Mouse (Mus musculus): ENCODE measurements at regions not wholly inside any gene's neighbourhood (a gene's known extent, or its start where the extent isn't known, plus 50 kb on each side); places are given as distances from the start of the nearest gene placed in this dataset.

- H3K4me3 ChIP-seq (ENCODE audit: insufficient read depth, low read depth, low read length), result no peak overlapping the region
- H3K4me1 ChIP-seq (ENCODE audit: control insufficient read depth, insufficient read depth, low read length), result no peaks in the 10 kb centered on the region
- H3K27ac ChIP-seq (ENCODE audit: insufficient read depth, low read depth, low read length), result no peak overlapping the region
- H3K36me3 ChIP-seq (ENCODE audit: control insufficient read depth, insufficient read depth, low read length), result no peaks in the 10 kb centered on the region
- no peak for TF ChIP-seq POLR2A (IDR thresholded peaks at IDR 0.05; ENCODE audit: low read depth, low read length)
- no peak for TF ChIP-seq CTCF (conservative IDR thresholded peaks at IDR 0.05; ENCODE audit: insufficient read depth, insufficient read length, low read depth, low read length)
- DNase-seq, result no peak
- no peaks in the 10 kb centered on the region for H3K27me3 ChIP-seq (replicated peaks; ENCODE audit: control insufficient read depth, insufficient read depth, low read length)
- WGBS, result 67% methylated on average over 4 of the region's 4 CpGs
Measured at GRCm38 (mm10) chr17:7607431-7607830, 219.7 kb downstream of the Fndc1 start.

DNA sequence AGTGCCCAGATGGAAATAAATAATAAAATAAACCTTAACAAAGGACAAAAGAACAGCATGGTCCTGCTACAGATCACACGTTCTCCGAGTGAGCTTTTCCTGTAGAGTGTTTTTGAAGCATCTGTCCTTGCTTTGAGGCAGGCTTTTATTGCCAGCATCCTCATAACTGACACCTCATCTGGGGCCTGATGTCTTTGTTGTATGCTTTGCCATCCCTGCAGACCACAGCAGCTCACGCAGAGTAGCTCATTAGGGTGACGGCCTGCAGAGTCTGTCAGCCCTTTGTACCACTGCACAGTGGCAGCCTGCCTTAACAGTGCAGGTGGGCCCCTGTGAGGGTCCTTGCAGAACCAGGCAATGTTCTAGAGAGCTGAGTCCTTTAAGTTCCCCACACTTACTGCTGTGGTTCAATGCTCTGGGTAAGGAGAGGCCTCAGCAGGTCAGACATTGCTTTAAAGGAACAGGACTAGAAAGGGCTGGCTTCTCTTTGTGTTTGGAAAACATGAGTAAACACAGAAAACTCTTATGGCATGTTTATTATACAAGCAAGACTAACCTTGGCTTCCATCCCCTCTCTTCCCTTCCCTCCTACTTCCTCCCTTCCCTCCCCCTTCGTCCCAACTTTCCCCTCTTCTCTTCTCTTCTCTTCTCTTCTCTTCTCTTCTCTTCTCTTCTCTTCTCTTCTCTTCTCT is 219.7 kb upstream of the Unc93a2 start:
- Histone ChIP-seq H3K4me1 (ENCODE audit: control insufficient read depth, insufficient read depth, low read length) (no peaks in the 10 kb centered on the region), H3K27ac (ENCODE audit: insufficient read depth, low read depth, low read length) (no peak overlapping the region), H3K27me3 (replicated peaks; ENCODE audit: control insufficient read depth, insufficient read depth, low read length) (no peaks in the 10 kb centered on the region), H3K36me3 (ENCODE audit: control insufficient read depth, insufficient read depth, low read length) (no peaks in the 10 kb centered on the region), H3K4me3 (ENCODE audit: insufficient read depth, low read depth, low read length) (no peak overlapping the region)
- WGBS, result 61% methylated on average over 5 of the region's 5 CpGs
- no peak for DNase-seq
- TF ChIP-seq CTCF (conservative IDR thresholded peaks at IDR 0.05; ENCODE audit: insufficient read depth, insufficient read length, low read depth, low read length) (no peak), POLR2A (IDR thresholded peaks at IDR 0.05; ENCODE audit: low read depth, low read length) (no peak)

- no peaks in the 10 kb centered on the region for H3K36me3 ChIP-seq (ENCODE audit: control insufficient read depth, insufficient read depth, low read length)
- 92% methylated on average over 3 of the region's 3 CpGs for WGBS
- no peak overlapping the region for H3K4me3 ChIP-seq (ENCODE audit: insufficient read depth, low read depth, low read length)
- no peak for DNase-seq
- H3K27me3 ChIP-seq (replicated peaks; ENCODE audit: control insufficient read depth, insufficient read depth, low read length), result no peaks in the 10 kb centered on the region
- H3K27ac ChIP-seq (ENCODE audit: insufficient read depth, low read depth, low read length), result no peak overlapping the region
- TF ChIP-seq POLR2A (IDR thresholded peaks at IDR 0.05; ENCODE audit: low read depth, low read length) (no peak), CTCF (conservative IDR thresholded peaks at IDR 0.05; ENCODE audit: insufficient read depth, insufficient read length, low read depth, low read length) (no peak)
- no peaks in the 10 kb centered on the region for H3K4me1 ChIP-seq (ENCODE audit: control insufficient read depth, insufficient read depth, low read length)
Measured at GRCm38 (mm10) chr17:7604096-7604495, 218.8 kb upstream of the Unc93a2 start.

DNA sequence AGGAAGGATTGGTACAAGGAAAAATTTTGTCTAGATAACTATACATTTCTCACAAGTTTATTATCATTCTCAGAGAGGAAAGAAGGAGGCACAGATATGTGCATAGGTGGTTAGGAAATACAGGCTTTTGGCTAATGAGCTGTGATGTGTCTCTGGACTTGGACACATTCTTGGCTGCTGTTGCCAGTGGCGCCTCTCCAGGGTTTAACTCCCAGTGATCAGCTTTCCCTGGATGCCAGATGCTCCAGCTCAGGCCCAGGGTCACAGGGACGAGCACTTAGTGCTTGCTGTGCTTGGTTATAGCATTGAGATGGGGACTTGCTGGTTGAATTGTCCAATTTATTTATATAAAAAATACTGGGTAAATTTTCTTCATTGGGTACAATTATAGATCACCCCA is 215.3 kb upstream of the Unc93a2 start:
- DNase-seq, result peak; percentile 6
- no peak overlapping the region for H3K27ac ChIP-seq (ENCODE audit: insufficient read depth, low read depth, low read length)
- 43% methylated on average over 2 of the region's 2 CpGs for WGBS

GRCm38 (mm10) chr17:7597481-7597880 is 212.2 kb upstream of the Unc93a2 start:
- 51% methylated on average over 2 of the region's 2 CpGs for WGBS
- no peak for DNase-seq
- no peaks in the 10 kb centered on the region for H3K4me1 ChIP-seq (ENCODE audit: control insufficient read depth, insufficient read depth, low read length)
- H3K4me3 ChIP-seq (ENCODE audit: insufficient read depth, low read depth, low read length), result no peak overlapping the region
- H3K27me3 ChIP-seq (replicated peaks; ENCODE audit: control insufficient read depth, insufficient read depth, low read length), result no peaks in the 10 kb centered on the region
- no peak overlapping the region for H3K27ac ChIP-seq (ENCODE audit: insufficient read depth, low read depth, low read length)
- TF ChIP-seq POLR2A (IDR thresholded peaks at IDR 0.05; ENCODE audit: low read depth, low read length) (no peak), CTCF (conservative IDR thresholded peaks at IDR 0.05; ENCODE audit: insufficient read depth, insufficient read length, low read depth, low read length) (no peak)
- H3K36me3 ChIP-seq (ENCODE audit: control insufficient read depth, insufficient read depth, low read length), result no peaks in the 10 kb centered on the region

More for the DNA sequence above, 215.3 kb upstream of the Unc93a2 start:
- no peaks in the 10 kb centered on the region for H3K27me3 ChIP-seq (replicated peaks; ENCODE audit: control insufficient read depth, insufficient read depth, low read length)
- no peak overlapping the region for H3K4me3 ChIP-seq (ENCODE audit: insufficient read depth, low read depth, low read length)
- TF ChIP-seq CTCF (conservative IDR thresholded peaks at IDR 0.05; ENCODE audit: insufficient read depth, insufficient read length, low read depth, low read length) (no peak), POLR2A (IDR thresholded peaks at IDR 0.05; ENCODE audit: low read depth, low read length) (no peak)
- no peaks in the 10 kb centered on the region for H3K4me1 ChIP-seq (ENCODE audit: control insufficient read depth, insufficient read depth, low read length)
- no peaks in the 10 kb centered on the region for H3K36me3 ChIP-seq (ENCODE audit: control insufficient read depth, insufficient read depth, low read length)

DNA sequence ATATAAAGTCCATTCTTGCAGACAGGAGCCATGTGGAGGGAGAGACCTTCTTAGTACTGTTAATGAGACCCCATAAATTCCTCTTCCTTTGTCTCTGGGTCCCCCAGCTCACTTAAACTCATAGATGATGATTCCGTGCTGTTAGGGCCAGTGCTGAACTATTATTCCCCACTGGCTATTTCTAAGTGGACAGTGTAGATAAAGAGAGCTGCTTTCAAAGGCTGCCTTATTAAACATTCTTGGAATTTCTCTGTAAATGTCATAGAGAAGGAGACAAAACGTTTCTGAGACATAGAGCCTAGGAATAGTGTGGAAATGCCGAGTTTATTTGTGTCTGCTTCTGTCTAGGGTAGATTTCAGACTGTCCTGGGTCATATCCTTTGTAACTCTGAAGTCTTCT is 209.5 kb upstream of the Unc93a2 start:
- Histone ChIP-seq H3K4me3 (ENCODE audit: insufficient read depth, low read depth, low read length) (no peak overlapping the region), H3K36me3 (ENCODE audit: control insufficient read depth, insufficient read depth, low read length) (no peaks in the 10 kb centered on the region), H3K27me3 (replicated peaks; ENCODE audit: control insufficient read depth, insufficient read depth, low read length) (no peaks in the 10 kb centered on the region), H3K27ac (ENCODE audit: insufficient read depth, low read depth, low read length) (no peak overlapping the region), H3K4me1 (ENCODE audit: control insufficient read depth, insufficient read depth, low read length) (no peaks in the 10 kb centered on the region)
- TF ChIP-seq POLR2A (IDR thresholded peaks at IDR 0.05; ENCODE audit: low read depth, low read length) (no peak), CTCF (conservative IDR thresholded peaks at IDR 0.05; ENCODE audit: insufficient read depth, insufficient read length, low read depth, low read length) (no peak)
- 49% methylated on average over 3 of the region's 3 CpGs for WGBS
- DNase-seq, result no peak

GRCm38 (mm10) chr17:7592491-7592890 is 207.2 kb upstream of the Unc93a2 start:
- Histone ChIP-seq H3K27ac (ENCODE audit: insufficient read depth, low read depth, low read length) (no peak overlapping the region), H3K36me3 (ENCODE audit: control insufficient read depth, insufficient read depth, low read length) (no peaks in the 10 kb centered on the region), H3K4me3 (ENCODE audit: insufficient read depth, low read depth, low read length) (no peak overlapping the region), H3K4me1 (ENCODE audit: control insufficient read depth, insufficient read depth, low read length) (no peaks in the 10 kb centered on the region), H3K27me3 (replicated peaks; ENCODE audit: control insufficient read depth, insufficient read depth, low read length) (no peaks in the 10 kb centered on the region)
- TF ChIP-seq POLR2A (IDR thresholded peaks at IDR 0.05; ENCODE audit: low read depth, low read length) (no peak), CTCF (conservative IDR thresholded peaks at IDR 0.05; ENCODE audit: insufficient read depth, insufficient read length, low read depth, low read length) (no peak)
- 71% methylated on average over 4 of the region's 4 CpGs for WGBS
- no peak for DNase-seq
